Mouse (Mus musculus): ENCODE measurements at regions not wholly inside any gene's neighbourhood (a gene's known extent, or its start where the extent isn't known, plus 50 kb on each side); places are given as distances from the start of the nearest gene placed in this dataset.

GRCm38 (mm10) chr13:15325413-15325812 is 137.6 kb upstream of the Gli3 start:
- Histone ChIP-seq H3K27me3 (ENCODE audit: control insufficient read depth in 1 of 2, insufficient read depth in 2 of 2, low read length in 2 of 2) (no peaks in the 10 kb centered on the region), H3K4me3 (ENCODE audit: control insufficient read depth in 1 of 2, insufficient read depth in 1 of 2, low read depth in 2 of 2, low read length in 2 of 2) (no peak overlapping the region), H3K27ac (ENCODE audit: control insufficient read depth, low read depth, low read length) (no peak overlapping the region), H3K9me3 (replicated peaks; ENCODE audit: insufficient read depth, low read length) (no peaks in the 10 kb centered on the region), H3K4me1 (ENCODE audit: control insufficient read depth in 1 of 2, insufficient read depth in 2 of 2, low read length in 2 of 2) (no peaks in the 10 kb centered on the region), H3K36me3 (ENCODE audit: control insufficient read depth in 1 of 2, insufficient read depth in 2 of 2, low read length in 2 of 2) (no peaks in the 10 kb centered on the region), H3K9ac (ENCODE audit: control insufficient read depth, low read depth, low read length, poor library complexity, severe bottlenecking) (no peak overlapping the region), H3K79me2 (ENCODE audit: control insufficient read depth, insufficient read depth, low read length, poor library complexity) (no peaks in the 10 kb centered on the region)
- TF ChIP-seq SIN3A (IDR thresholded peaks at IDR 0.05; ENCODE audit: low read length) (no peak), EP300 (IDR thresholded peaks at IDR 0.05; ENCODE audit: low read depth in 1 of 2, low read length in 2 of 2) (no peak), POLR2A (IDR thresholded peaks at IDR 0.05; ENCODE audit: control insufficient read depth in 1 of 2, insufficient read depth in 1 of 2, low read depth in 1 of 2, low read length in 2 of 2, poor library complexity in 1 of 2) (no peak), CHD1 (IDR thresholded peaks at IDR 0.05; ENCODE audit: low read depth, low read length) (no peak), CTCF (IDR thresholded peaks at IDR 0.05 in 2 of 3, conservative IDR thresholded peaks at IDR 0.05 in 1 of 3; ENCODE audit: control insufficient read depth in 1 of 3, insufficient read depth in 1 of 3, low read depth in 2 of 3, low read length in 3 of 3, poor library complexity in 1 of 3, severe bottlenecking in 1 of 3) (no peak), UBTF (IDR thresholded peaks at IDR 0.05; ENCODE audit: borderline replicate concordance, insufficient read depth, low read depth, low read length) (no peak), MAX (IDR thresholded peaks at IDR 0.05; ENCODE audit: low read length) (no peak), MAZ (IDR thresholded peaks at IDR 0.05; ENCODE audit: low read depth, low read length) (no peak), GABPA (IDR thresholded peaks at IDR 0.05; ENCODE audit: low read depth, low read length) (no peak), MYB (IDR thresholded peaks at IDR 0.05; ENCODE audit: low read depth, low read length) (no peak)
- no peak for DNase-seq (ENCODE audit: low read depth, low spot score)

GRCm38 (mm10) chr13:15326146-15326545 is 136.9 kb upstream of the Gli3 start:
- DNase-seq (ENCODE audit: low read depth, low spot score), result no peak
- no peaks in the 10 kb centered on the region for H3K4me1 ChIP-seq (ENCODE audit: control insufficient read depth in 1 of 2, insufficient read depth in 2 of 2, low read length in 2 of 2)
- no peaks in the 10 kb centered on the region for H3K27me3 ChIP-seq (ENCODE audit: control insufficient read depth in 1 of 2, insufficient read depth in 2 of 2, low read length in 2 of 2)
- H3K9ac ChIP-seq (ENCODE audit: control insufficient read depth, low read depth, low read length, poor library complexity, severe bottlenecking), result no peak overlapping the region
- no peak overlapping the region for H3K4me3 ChIP-seq (ENCODE audit: control insufficient read depth in 1 of 2, insufficient read depth in 1 of 2, low read depth in 2 of 2, low read length in 2 of 2)
- no peaks in the 10 kb centered on the region for H3K36me3 ChIP-seq (ENCODE audit: control insufficient read depth in 1 of 2, insufficient read depth in 2 of 2, low read length in 2 of 2)
- no peak overlapping the region for H3K27ac ChIP-seq (ENCODE audit: control insufficient read depth, low read depth, low read length)
- no peaks in the 10 kb centered on the region for H3K79me2 ChIP-seq (ENCODE audit: control insufficient read depth, insufficient read depth, low read length, poor library complexity)
- no peaks in the 10 kb centered on the region for H3K9me3 ChIP-seq (replicated peaks; ENCODE audit: insufficient read depth, low read length)
- TF ChIP-seq UBTF (IDR thresholded peaks at IDR 0.05; ENCODE audit: borderline replicate concordance, insufficient read depth, low read depth, low read length), result no peak
- TF ChIP-seq TBP (IDR thresholded peaks at IDR 0.05; ENCODE audit: low read depth, low read length), result no peak
- TF ChIP-seq USF2 (IDR thresholded peaks at IDR 0.05; ENCODE audit: borderline replicate concordance in 1 of 2, insufficient read depth in 1 of 2, low read depth in 1 of 2, low read length in 2 of 2), result no peak
- no peak for TF ChIP-seq RCOR1 (IDR thresholded peaks at IDR 0.05; ENCODE audit: low read depth, low read length)
- TF ChIP-seq ZMIZ1 (IDR thresholded peaks at IDR 0.05; ENCODE audit: low read depth, low read length), result no peak
- TF ChIP-seq MAFK (IDR thresholded peaks at IDR 0.05; ENCODE audit: borderline replicate concordance, low read depth, low read length), result no peak
- TF ChIP-seq MXI1 (IDR thresholded peaks at IDR 0.05; ENCODE audit: low read depth, low read length), result no peak
- TF ChIP-seq NELFE (IDR thresholded peaks at IDR 0.05; ENCODE audit: low read depth, low read length), result no peak
- no peak for TF ChIP-seq TCF12 (IDR thresholded peaks at IDR 0.05; ENCODE audit: low read depth, low read length)
- TF ChIP-seq RAD21 (IDR thresholded peaks at IDR 0.05; ENCODE audit: low read depth, low read length), result no peak
- no peak for TF ChIP-seq BHLHE40 (IDR thresholded peaks at IDR 0.05; ENCODE audit: borderline replicate concordance, low read depth, low read length)
- no peak for TF ChIP-seq ZNF384 (IDR thresholded peaks at IDR 0.05; ENCODE audit: low read depth, low read length)

All from MEL (cell line).